Mouse (Mus musculus): Measurements from ENCODE around the gene Srrm2. TPM values are rescaled to one million over a fixed set of nuclear protein-coding genes. Genes with fewer than 3 reads are reported as not detected.

The Srrm2 gene
- polyA plus RNA-seq, 1 experiment from 2014 or later = 505 TPM

DNA sequence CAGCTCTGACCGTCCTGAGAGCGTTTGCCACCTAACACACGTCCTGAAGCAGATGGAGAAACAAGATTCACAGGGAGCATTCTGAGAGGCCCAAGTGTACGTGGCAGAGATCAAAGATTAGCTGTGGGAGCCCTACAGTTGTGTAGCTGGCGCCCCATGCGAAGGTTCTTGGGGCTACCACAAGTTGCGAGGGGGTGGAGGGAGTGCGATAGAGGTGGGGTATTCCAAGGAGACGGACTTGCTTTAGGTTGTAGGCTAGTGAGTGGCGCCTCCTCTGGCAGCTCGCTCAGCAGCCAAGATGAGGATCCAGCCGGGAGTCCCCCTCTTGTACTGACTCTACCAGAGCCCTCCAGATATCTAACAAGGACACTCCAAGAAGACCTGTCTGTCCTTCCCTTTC is 44.0 kb upstream of the Srrm2 start:
- H3K27ac ChIP-seq (ENCODE audit: low read length) = no peak overlapping the region
- peak overlapping the region; percentile 46 for H3K4me3 ChIP-seq (replicated peaks; ENCODE audit: low read length)
- WGBS = 1% methylated on average over 12 of the region's 12 CpGs
- no peak for ATAC-seq
- H3K4me2 ChIP-seq (ENCODE audit: low read length) = peak overlapping the region; percentile 68
- no peaks in the 10 kb centered on the region for H3K9me3 ChIP-seq (ENCODE audit: control insufficient read depth, low read length)
- 0 out of 2 replicates have a peak, but pooled peaks cover 2% of the 10 kb centered on the region for H3K36me3 ChIP-seq (ENCODE audit: control insufficient read depth, insufficient read depth)
- no peak overlapping the region for H3K9ac ChIP-seq (replicated peaks; ENCODE audit: low read depth, low read length)
- H3K4me1 ChIP-seq (replicated peaks; ENCODE audit: control insufficient read depth, insufficient read depth, low read length) = peaks cover 20% of the 10 kb centered on the region
- peaks cover 49% of the 10 kb centered on the region for H3K27me3 ChIP-seq (replicated peaks; ENCODE audit: control insufficient read depth, insufficient read depth, low read length)

DNA sequence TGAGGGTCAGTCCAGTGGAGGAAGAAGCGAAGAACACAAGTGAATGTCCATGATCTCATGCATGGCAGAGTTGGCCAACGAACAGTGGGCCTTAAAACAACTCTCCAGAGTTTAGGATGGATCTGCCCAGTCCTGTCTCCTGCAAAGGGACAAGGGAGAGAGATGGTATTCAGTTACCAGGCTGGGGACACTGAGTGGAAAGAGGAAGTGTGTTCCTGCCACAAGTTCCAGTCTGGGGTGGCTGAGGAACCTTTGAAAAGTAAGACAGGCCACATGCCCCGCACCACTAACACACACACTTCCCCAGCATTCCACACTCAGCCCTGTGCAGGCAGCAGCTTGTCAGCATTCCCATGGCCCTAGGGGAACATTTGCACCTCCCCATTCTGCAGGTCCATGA is 43.6 kb upstream of the Srrm2 start:
- WGBS = 85% methylated on average over 3 of the region's 3 CpGs
- peaks cover 44% of the 10 kb centered on the region for H3K27me3 ChIP-seq (replicated peaks; ENCODE audit: control insufficient read depth, insufficient read depth, low read length)
- no peak overlapping the region for H3K9ac ChIP-seq (replicated peaks; ENCODE audit: low read depth, low read length)
- peaks cover 20% of the 10 kb centered on the region for H3K4me1 ChIP-seq (replicated peaks; ENCODE audit: control insufficient read depth, insufficient read depth, low read length)
- H3K4me3 ChIP-seq (replicated peaks; ENCODE audit: low read length) = no peak overlapping the region
- no peaks in the 10 kb centered on the region for H3K9me3 ChIP-seq (ENCODE audit: control insufficient read depth, low read length)
- no peak overlapping the region for H3K27ac ChIP-seq (ENCODE audit: low read length)
- no peak overlapping the region for H3K4me2 ChIP-seq (ENCODE audit: low read length)
- H3K36me3 ChIP-seq (ENCODE audit: control insufficient read depth, insufficient read depth) = 0 out of 2 replicates have a peak, but pooled peaks cover 5% of the 10 kb centered on the region
- ATAC-seq = no peak

DNA sequence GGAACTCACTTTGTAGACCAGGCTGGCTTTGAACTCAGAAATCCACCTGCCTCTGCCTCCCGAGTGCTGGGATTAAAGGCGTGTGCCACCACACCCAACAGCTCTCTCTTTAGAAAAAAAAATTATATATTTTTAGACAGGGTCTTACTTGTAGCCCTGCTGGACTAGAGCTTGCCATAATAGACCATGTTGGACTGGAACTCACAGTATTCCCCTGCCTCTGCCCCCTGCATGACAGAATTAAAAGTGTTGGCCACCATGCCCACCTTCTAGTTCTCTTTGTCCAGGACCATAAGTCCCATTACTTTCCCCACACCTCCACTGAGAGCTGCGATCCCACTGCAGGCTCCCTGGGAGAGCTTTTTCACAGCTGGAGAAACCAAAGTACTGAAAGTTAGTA is 42.9 kb upstream of the Srrm2 start:
- H3K27ac ChIP-seq (ENCODE audit: low read length) = no peak overlapping the region
- no peak overlapping the region for H3K9ac ChIP-seq (replicated peaks; ENCODE audit: low read depth, low read length)
- ATAC-seq = no peak
- peaks cover 9% of the 10 kb centered on the region for H3K36me3 ChIP-seq (ENCODE audit: control insufficient read depth, insufficient read depth)
- H3K4me1 ChIP-seq (replicated peaks; ENCODE audit: control insufficient read depth, insufficient read depth, low read length) = peaks cover 15% of the 10 kb centered on the region
- WGBS = 82% methylated on average over 3 of the region's 3 CpGs
- no peaks in the 10 kb centered on the region for H3K9me3 ChIP-seq (ENCODE audit: control insufficient read depth, low read length)
- H3K27me3 ChIP-seq (replicated peaks; ENCODE audit: control insufficient read depth, insufficient read depth, low read length) = peaks cover 37% of the 10 kb centered on the region
- H3K4me3 ChIP-seq (replicated peaks; ENCODE audit: low read length) = no peak overlapping the region
- H3K4me2 ChIP-seq (ENCODE audit: low read length) = no peak overlapping the region

DNA sequence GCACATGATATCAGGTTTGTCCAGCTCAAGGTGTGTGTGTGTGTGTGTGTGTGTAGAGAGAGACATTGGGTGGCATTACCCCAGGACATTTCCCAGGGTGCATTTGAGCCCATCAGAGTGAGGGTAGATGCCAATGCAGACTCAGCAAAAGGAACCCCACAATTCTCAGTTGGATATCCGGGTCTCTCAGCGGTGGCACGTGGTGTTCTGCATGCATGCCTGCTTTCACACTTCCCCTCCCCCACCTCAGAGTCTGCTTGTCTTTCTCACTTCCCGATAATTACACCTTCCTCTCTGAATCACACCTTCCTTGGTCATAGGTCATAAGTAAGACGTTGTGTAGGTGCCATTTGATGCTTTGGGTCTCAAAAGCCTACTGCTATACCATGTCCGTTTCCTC is 42.3 kb upstream of the Srrm2 start:
- H3K27ac ChIP-seq (ENCODE audit: low read length) = no peak overlapping the region
- no peak overlapping the region for H3K9ac ChIP-seq (replicated peaks; ENCODE audit: low read depth, low read length)
- no peak overlapping the region for H3K4me2 ChIP-seq (ENCODE audit: low read length)
- ATAC-seq = no peak
- WGBS = 49% methylated on average over 6 of the region's 6 CpGs
- peaks cover 14% of the 10 kb centered on the region for H3K36me3 ChIP-seq (ENCODE audit: control insufficient read depth, insufficient read depth)
- peaks cover 14% of the 10 kb centered on the region for H3K4me1 ChIP-seq (replicated peaks; ENCODE audit: control insufficient read depth, insufficient read depth, low read length)
- H3K27me3 ChIP-seq (replicated peaks; ENCODE audit: control insufficient read depth, insufficient read depth, low read length) = peaks cover 31% of the 10 kb centered on the region
- H3K9me3 ChIP-seq (ENCODE audit: control insufficient read depth, low read length) = no peaks in the 10 kb centered on the region
- H3K4me3 ChIP-seq (replicated peaks; ENCODE audit: low read length) = no peak overlapping the region

DNA sequence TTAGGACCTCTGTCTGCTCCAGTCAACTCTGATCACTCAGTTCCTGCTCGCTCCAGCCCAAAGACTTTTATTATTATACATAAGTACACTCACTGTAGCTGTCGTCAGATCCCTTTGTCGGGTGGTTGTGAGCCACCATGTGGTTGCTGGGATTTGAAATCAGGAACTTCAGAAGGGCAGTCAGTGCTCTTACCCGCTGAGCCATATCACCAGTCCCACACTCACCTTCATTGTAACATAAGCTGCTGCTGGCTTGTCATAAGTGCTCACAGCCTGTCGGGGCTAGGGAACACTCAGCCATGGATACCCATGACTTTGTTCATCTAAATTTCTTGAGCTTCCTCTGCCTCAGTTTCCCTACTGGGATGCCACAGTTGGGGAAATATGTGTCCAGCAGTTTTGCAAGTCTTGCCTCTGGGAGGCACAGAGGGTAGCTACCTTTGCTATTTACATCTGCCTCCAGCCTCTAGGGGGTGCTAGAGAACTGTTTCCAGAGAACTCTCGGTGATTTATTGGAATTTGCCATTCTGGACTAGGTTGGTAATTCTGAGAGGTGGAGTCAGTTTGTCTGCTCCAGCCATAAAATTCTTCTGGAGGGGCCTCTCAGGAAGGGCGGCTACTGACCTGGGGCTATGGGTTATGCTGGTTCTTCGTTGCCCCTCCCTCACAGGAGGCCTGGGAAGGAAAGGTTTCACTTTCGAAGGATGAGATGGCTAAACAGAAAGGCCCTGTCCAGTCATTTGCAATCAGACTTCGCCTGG is 41.5 kb upstream of the Srrm2 start:
- no peak overlapping the region for H3K9ac ChIP-seq (replicated peaks; ENCODE audit: low read depth, low read length)
- H3K4me1 ChIP-seq (replicated peaks; ENCODE audit: control insufficient read depth, insufficient read depth, low read length) = peaks cover 14% of the 10 kb centered on the region
- H3K4me3 ChIP-seq (replicated peaks; ENCODE audit: low read length) = no peak overlapping the region
- H3K27ac ChIP-seq (ENCODE audit: low read length) = no peak overlapping the region
- no peak overlapping the region for H3K4me2 ChIP-seq (ENCODE audit: low read length)
- H3K36me3 ChIP-seq (ENCODE audit: control insufficient read depth, insufficient read depth) = peaks cover 19% of the 10 kb centered on the region
- H3K27me3 ChIP-seq (replicated peaks; ENCODE audit: control insufficient read depth, insufficient read depth, low read length) = peaks cover 24% of the 10 kb centered on the region
- 38% methylated on average over 10 of the region's 10 CpGs for WGBS
- ATAC-seq = no peak
- no peaks in the 10 kb centered on the region for H3K9me3 ChIP-seq (ENCODE audit: control insufficient read depth, low read length)

DNA sequence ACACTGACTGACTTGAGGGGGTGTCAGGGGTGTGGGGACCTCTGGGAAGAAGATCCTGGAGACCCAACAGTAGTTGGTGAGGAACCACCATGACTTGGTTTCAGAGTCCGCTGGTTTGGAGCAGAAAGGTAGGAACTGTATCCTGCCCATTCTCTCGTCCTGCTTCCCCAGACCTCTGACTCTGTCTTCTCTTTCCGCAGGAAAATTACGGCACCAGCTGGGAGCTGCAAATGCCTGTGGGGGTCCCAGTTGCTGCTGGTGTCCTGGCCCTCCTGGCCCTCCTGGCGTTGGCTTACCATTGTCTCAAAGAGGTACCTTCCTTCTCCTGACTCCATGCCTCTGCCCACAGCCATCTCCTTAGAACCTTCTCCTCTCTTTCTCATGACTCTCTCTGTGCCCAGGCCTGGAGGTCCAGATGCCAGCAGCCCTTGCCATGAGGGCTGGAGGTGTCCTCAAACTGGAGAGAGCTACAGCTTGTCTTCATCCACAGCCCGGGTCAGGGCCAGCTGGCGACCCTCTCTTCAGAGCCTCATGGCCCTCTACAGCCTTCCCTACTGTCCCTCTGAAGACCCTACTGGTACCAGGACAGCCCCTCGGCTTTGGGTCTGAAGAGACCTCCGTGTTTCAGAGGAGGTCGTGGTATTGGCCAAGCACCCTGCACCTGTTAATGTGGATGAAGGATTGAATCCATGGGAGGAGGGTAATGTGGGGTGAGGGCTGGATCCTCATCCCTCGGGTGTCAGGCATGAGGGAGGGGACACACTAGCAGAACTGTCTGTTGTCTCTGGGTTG is 40.7 kb upstream of the Srrm2 start:
- WGBS = 79% methylated on average over 11 of the region's 11 CpGs

DNA sequence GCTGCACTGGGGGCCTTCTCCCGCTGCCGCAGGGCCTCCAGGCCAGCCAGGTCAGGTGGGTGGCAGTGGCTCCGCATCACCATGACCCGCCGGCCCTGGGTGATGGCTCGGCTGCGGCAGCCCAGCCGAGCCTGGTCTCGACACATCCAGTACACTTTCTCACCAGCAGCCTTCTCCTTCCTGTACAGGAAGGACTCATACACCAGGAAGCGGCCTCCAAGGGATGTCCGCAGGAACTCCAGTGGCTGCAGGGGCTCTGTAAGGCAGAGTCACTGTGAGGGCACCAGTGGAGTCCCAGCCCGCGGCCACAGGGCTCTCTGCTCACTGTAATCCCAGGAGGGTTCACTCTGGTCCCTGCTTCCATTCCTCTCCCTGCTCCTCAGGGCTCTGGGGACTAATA is 34.6 kb upstream of the Srrm2 start:
- H3K9ac ChIP-seq (replicated peaks; ENCODE audit: low read depth, low read length) = no peak overlapping the region
- H3K27ac ChIP-seq (ENCODE audit: low read length) = no peak overlapping the region
- H3K27me3 ChIP-seq (replicated peaks; ENCODE audit: control insufficient read depth, insufficient read depth, low read length) = no peaks in the 10 kb centered on the region
- no peak overlapping the region for H3K4me2 ChIP-seq (ENCODE audit: low read length)
- H3K9me3 ChIP-seq (ENCODE audit: control insufficient read depth, low read length) = no peaks in the 10 kb centered on the region
- no peak for ATAC-seq
- H3K4me1 ChIP-seq (replicated peaks; ENCODE audit: control insufficient read depth, insufficient read depth, low read length) = no peaks in the 10 kb centered on the region
- 93% methylated on average over 13 of the region's 13 CpGs for WGBS
- H3K4me3 ChIP-seq (replicated peaks; ENCODE audit: low read length) = no peak overlapping the region
- H3K36me3 ChIP-seq (ENCODE audit: control insufficient read depth, insufficient read depth) = peaks cover 61% of the 10 kb centered on the region

More for the DNA sequence above, 40.7 kb upstream of the Srrm2 start:
- no peak overlapping the region for H3K27ac ChIP-seq (ENCODE audit: low read length)
- ATAC-seq = no peak
- no peak overlapping the region for H3K4me2 ChIP-seq (ENCODE audit: low read length)
- no peak overlapping the region for H3K9ac ChIP-seq (replicated peaks; ENCODE audit: low read depth, low read length)
- no peak overlapping the region for H3K4me3 ChIP-seq (replicated peaks; ENCODE audit: low read length)
- no peaks in the 10 kb centered on the region for H3K9me3 ChIP-seq (ENCODE audit: control insufficient read depth, low read length)
- peaks cover 21% of the 10 kb centered on the region for H3K36me3 ChIP-seq (ENCODE audit: control insufficient read depth, insufficient read depth)
- H3K4me1 ChIP-seq (replicated peaks; ENCODE audit: control insufficient read depth, insufficient read depth, low read length) = peaks cover 14% of the 10 kb centered on the region
- peaks cover 18% of the 10 kb centered on the region for H3K27me3 ChIP-seq (replicated peaks; ENCODE audit: control insufficient read depth, insufficient read depth, low read length)

DNA sequence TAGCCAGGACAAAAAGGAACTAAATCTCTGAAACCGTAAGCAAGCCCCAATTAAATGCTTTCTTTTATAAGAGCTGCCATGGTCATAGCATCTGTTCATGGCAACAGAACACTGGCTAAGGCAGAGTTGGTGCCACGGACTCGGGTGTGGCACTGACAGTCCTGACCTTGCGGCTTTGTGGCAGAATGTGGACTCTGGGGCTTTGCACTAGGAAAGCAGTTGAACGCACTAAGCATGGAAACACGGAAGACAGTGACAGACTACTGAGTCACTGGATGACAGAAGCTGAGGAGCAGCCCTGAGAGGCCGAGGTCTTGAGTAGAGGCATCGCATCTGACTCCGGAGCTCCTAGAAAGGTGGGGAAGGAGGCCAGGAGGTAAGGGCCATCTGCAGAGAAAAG is 32.8 kb upstream of the Srrm2 start:
- Histone ChIP-seq H3K9me3 (ENCODE audit: control insufficient read depth, low read length) (no peaks in the 10 kb centered on the region), H3K27me3 (replicated peaks; ENCODE audit: control insufficient read depth, insufficient read depth, low read length) (no peaks in the 10 kb centered on the region), H3K9ac (replicated peaks; ENCODE audit: low read depth, low read length) (no peak overlapping the region), H3K36me3 (ENCODE audit: control insufficient read depth, insufficient read depth) (peaks cover 51% of the 10 kb centered on the region), H3K27ac (ENCODE audit: low read length) (no peak overlapping the region), H3K4me1 (replicated peaks; ENCODE audit: control insufficient read depth, insufficient read depth, low read length) (no peaks in the 10 kb centered on the region), H3K4me3 (replicated peaks; ENCODE audit: low read length) (no peak overlapping the region), H3K4me2 (ENCODE audit: low read length) (no peak overlapping the region)
- ATAC-seq = no peak
- 96% methylated on average over 9 of the region's 9 CpGs for WGBS

DNA sequence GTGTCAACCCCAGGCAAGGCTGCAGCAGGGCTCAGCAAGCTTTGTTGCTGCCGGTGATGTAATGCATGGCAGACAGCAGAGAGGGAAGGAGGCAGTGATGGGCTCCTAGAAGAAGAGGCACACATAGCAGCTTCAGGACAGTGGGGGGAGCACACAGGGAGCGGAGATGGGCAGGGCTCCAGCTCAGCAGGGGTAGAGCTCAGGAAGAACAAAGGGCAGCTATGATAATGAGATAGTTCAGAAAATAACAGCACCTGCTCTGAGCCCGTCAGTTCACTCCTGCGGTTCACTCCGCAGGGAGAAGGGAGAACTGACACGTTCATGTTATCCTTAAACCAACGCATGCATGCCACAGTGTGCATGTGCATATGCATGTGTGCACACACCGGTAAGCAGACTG is 31.5 kb upstream of the Srrm2 start:
- H3K9ac ChIP-seq (replicated peaks; ENCODE audit: low read depth, low read length) = no peak overlapping the region
- no peak overlapping the region for H3K4me2 ChIP-seq (ENCODE audit: low read length)
- no peak for ATAC-seq
- no peaks in the 10 kb centered on the region for H3K27me3 ChIP-seq (replicated peaks; ENCODE audit: control insufficient read depth, insufficient read depth, low read length)
- H3K36me3 ChIP-seq (ENCODE audit: control insufficient read depth, insufficient read depth) = peaks cover 42% of the 10 kb centered on the region
- 70% methylated on average over 8 of the region's 8 CpGs for WGBS
- H3K4me3 ChIP-seq (replicated peaks; ENCODE audit: low read length) = no peak overlapping the region
- 0 out of 2 replicates have a peak, but pooled peaks cover 3% of the 10 kb centered on the region for H3K4me1 ChIP-seq (replicated peaks; ENCODE audit: control insufficient read depth, insufficient read depth, low read length)
- no peaks in the 10 kb centered on the region for H3K9me3 ChIP-seq (ENCODE audit: control insufficient read depth, low read length)
- no peak overlapping the region for H3K27ac ChIP-seq (ENCODE audit: low read length)

All from forebrain, embryonic 16.5 days (tissue).